Comparison of ENCODE assay signal across 21 mouse cellular contexts in the genomic region with DNA sequence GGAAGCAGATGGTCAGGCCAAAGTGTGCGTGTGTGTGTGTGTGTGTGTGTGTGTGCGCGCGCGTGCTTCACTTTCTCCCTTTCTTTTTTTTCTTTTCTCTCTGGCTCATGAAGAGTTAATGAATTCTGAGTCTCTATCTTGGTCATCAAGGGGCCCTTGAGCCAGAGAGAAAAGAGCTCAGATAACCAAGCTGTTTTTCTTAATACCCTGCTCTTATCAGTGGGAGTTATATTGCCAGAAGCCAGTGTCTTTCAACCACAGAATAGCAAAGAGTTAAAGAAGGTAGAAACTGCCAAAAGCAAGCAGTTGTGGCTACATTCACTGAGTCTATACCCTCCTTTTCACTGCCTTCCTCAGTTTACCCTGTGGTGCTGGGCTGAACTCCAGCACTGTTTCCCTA.
DNase-seq lines count a peak whose midpoint lies in the region; ATAC-seq and TF ChIP-seq lines count a peak whose summit lies in the region.
"Had no signal": no experiment of that assay in that cellular context is flagged by ENCODE, and none has a peak within 500 bp of the region (broad histone marks: within the 10 kb centered on the region; RNA-seq: fewer than 3 reads in every experiment).

No protein-coding gene starts in this region.

- no peaks in the 10 kb centered on the region for H3K27me3 ChIP-seq in MEL (ENCODE audit: control insufficient read depth in 1 of 2, insufficient read depth in 2 of 2, low read length in 2 of 2)
- no peaks in the 10 kb centered on the region for H3K27me3 ChIP-seq in liver, embryonic 14.5 days (ENCODE audit: control insufficient read depth, insufficient read depth, low read length)
- no peaks in the 10 kb centered on the region for H3K27me3 ChIP-seq in forebrain, embryonic 16.5 days (replicated peaks; ENCODE audit: control insufficient read depth, insufficient read depth, low read length)
- H3K27me3 ChIP-seq: embryonic facial prominence, embryonic 13.5 days; forebrain, embryonic 13.5 days; hindbrain, embryonic 12.5 days had no signal

- 47% methylated on average over 5 of the region's 5 CpGs for WGBS in liver, embryonic 14.5 days (ENCODE audit: insufficient replicate concordance)
- WGBS in forebrain, embryonic 16.5 days, result 92% methylated on average over 5 of the region's 5 CpGs

- no peak for TF ChIP-seq POLR2A in MEL (IDR thresholded peaks at IDR 0.05; ENCODE audit: control insufficient read depth in 1 of 2, insufficient read depth in 1 of 2, low read depth in 1 of 2, low read length in 2 of 2, poor library complexity in 1 of 2)

- no peaks in the 10 kb centered on the region for H3K9me3 ChIP-seq in MEL (replicated peaks; ENCODE audit: insufficient read depth, low read length)
- H3K9me3 ChIP-seq in liver, embryonic 14.5 days (ENCODE audit: control insufficient read depth, low read length), result no peaks in the 10 kb centered on the region
- no peaks in the 10 kb centered on the region for H3K9me3 ChIP-seq in forebrain, embryonic 16.5 days (ENCODE audit: control insufficient read depth, low read length)
- H3K9me3 ChIP-seq: embryonic facial prominence, embryonic 13.5 days; forebrain, embryonic 13.5 days; hindbrain, embryonic 12.5 days had no signal

- no peak for TF ChIP-seq RAD21 in MEL (IDR thresholded peaks at IDR 0.05; ENCODE audit: low read depth, low read length)

- DNase-seq in MEL (ENCODE audit: low read depth, low spot score), result peak; percentile 54
- peak; percentile 15 for DNase-seq in c-Kit-positive CD71-positive TER-119-positive erythroid progenitor cells, embryonic 14.5 days (ENCODE audit: low spot score)
- peak in 2 of 3 experiments; percentile 11 to 35 for DNase-seq in liver, embryonic 14.5 days (ENCODE audit: low read depth in 3 of 3, low spot score in 3 of 3)
- no peak for DNase-seq in left cerebral cortex, postnatal 25 days (ENCODE audit: low spot score in 2 of 2)
- no peak for DNase-seq in adrenal gland, adult 2 months
- DNase-seq: adrenal gland, adult 8-10 months; adrenal gland, postnatal 36 days; cerebellum, adult 11-12 months; cerebellum, adult 9-10 months; cerebellum, postnatal 25 days; gastrocnemius, adult 2 months; gastrocnemius, postnatal 36 days; heart, adult 11 months; heart, postnatal 10 days; heart, postnatal 4 days had no signal

- intact Hi-C loops in left cerebral cortex, postnatal 25 days (cut with DNase I), result no loop called here

- H3K4me2 ChIP-seq in liver, embryonic 14.5 days (ENCODE audit: low read depth), result peak overlapping the region; percentile 35
- H3K4me2 ChIP-seq in forebrain, embryonic 16.5 days (ENCODE audit: low read length), result no peak overlapping the region
- H3K4me2 ChIP-seq: embryonic facial prominence, embryonic 13.5 days; forebrain, embryonic 13.5 days; hindbrain, embryonic 12.5 days had no signal

- H3K27ac ChIP-seq in MEL (ENCODE audit: control insufficient read depth, low read depth, low read length), result peak overlapping the region; percentile 77
- H3K27ac ChIP-seq in liver, embryonic 14.5 days, result no peak overlapping the region
- no peak overlapping the region for H3K27ac ChIP-seq in forebrain, embryonic 16.5 days (ENCODE audit: low read length)
- H3K27ac ChIP-seq: embryonic facial prominence, embryonic 13.5 days; forebrain, embryonic 13.5 days; gastrocnemius, adult 2 months; hindbrain, embryonic 12.5 days had no signal

- H3K36me3 ChIP-seq in MEL (ENCODE audit: control insufficient read depth in 1 of 2, insufficient read depth in 2 of 2, low read length in 2 of 2), result peaks cover 0 to 13% of the 10 kb centered on the region in 2 experiments; a peak in 2 of 4 replicates
- no peaks in the 10 kb centered on the region for H3K36me3 ChIP-seq in liver, embryonic 14.5 days (replicated peaks; ENCODE audit: control insufficient read depth, insufficient read depth, low read depth)
- no peaks in the 10 kb centered on the region for H3K36me3 ChIP-seq in forebrain, embryonic 16.5 days (ENCODE audit: control insufficient read depth, insufficient read depth)
- H3K36me3 ChIP-seq: embryonic facial prominence, embryonic 13.5 days; hindbrain, embryonic 12.5 days had no signal

- no peak overlapping the region for H3K9ac ChIP-seq in MEL (ENCODE audit: control insufficient read depth, low read depth, low read length, poor library complexity, severe bottlenecking)
- H3K9ac ChIP-seq in liver, embryonic 14.5 days (replicated peaks), result no peak overlapping the region
- H3K9ac ChIP-seq in forebrain, embryonic 16.5 days (replicated peaks; ENCODE audit: low read depth, low read length), result no peak overlapping the region
- H3K9ac ChIP-seq: embryonic facial prominence, embryonic 13.5 days; forebrain, embryonic 13.5 days; hindbrain, embryonic 12.5 days had no signal

- peaks cover 14 to 20% of the 10 kb centered on the region in 2 experiments for H3K4me1 ChIP-seq in MEL (ENCODE audit: control insufficient read depth in 1 of 2, insufficient read depth in 2 of 2, low read length in 2 of 2)
- H3K4me1 ChIP-seq in liver, embryonic 14.5 days (replicated peaks; ENCODE audit: control insufficient read depth in 2 of 2, insufficient read depth in 2 of 2, low read length in 1 of 2), result peaks cover 6 to 27% of the 10 kb centered on the region in 2 experiments; a peak in 3 of 4 replicates
- H3K4me1 ChIP-seq in forebrain, embryonic 16.5 days (replicated peaks; ENCODE audit: control insufficient read depth, insufficient read depth, low read length), result no peaks in the 10 kb centered on the region
- H3K4me1 ChIP-seq: embryonic facial prominence, embryonic 13.5 days had no signal

- no peaks in the 10 kb centered on the region for H3K79me2 ChIP-seq in MEL (ENCODE audit: control insufficient read depth, insufficient read depth, low read length, poor library complexity)

- peak; percentile 85 to 92 for TF ChIP-seq EP300 in MEL (IDR thresholded peaks at IDR 0.05; ENCODE audit: low read depth in 1 of 2, low read length in 2 of 2)
- peak; percentile 75 for TF ChIP-seq EP300 in liver, embryonic 14.5 days (IDR thresholded peaks at IDR 0.05; ENCODE audit: low read depth)

- no peak overlapping the region for H3K4me3 ChIP-seq in MEL (ENCODE audit: control insufficient read depth in 1 of 2, insufficient read depth in 1 of 2, low read depth in 2 of 2, low read length in 2 of 2)
- H3K4me3 ChIP-seq in liver, embryonic 14.5 days (ENCODE audit: insufficient read depth in 1 of 2, low read depth in 2 of 2, low read length in 2 of 2), result no peak overlapping the region
- H3K4me3 ChIP-seq in forebrain, embryonic 16.5 days (replicated peaks; ENCODE audit: low read length), result no peak overlapping the region
- H3K4me3 ChIP-seq: embryonic facial prominence, embryonic 13.5 days; forebrain, embryonic 13.5 days; gastrocnemius, adult 2 months; hindbrain, embryonic 12.5 days had no signal

- no peak for TF ChIP-seq CTCF in MEL (IDR thresholded peaks at IDR 0.05 in 2 of 3, conservative IDR thresholded peaks at IDR 0.05 in 1 of 3; ENCODE audit: control insufficient read depth in 1 of 3, insufficient read depth in 1 of 3, low read depth in 2 of 3, low read length in 3 of 3, poor library complexity in 1 of 3, severe bottlenecking in 1 of 3)
- no peak for TF ChIP-seq CTCF in liver, embryonic 14.5 days (IDR thresholded peaks at IDR 0.05; ENCODE audit: low read depth)

- peak; percentile 81 for ATAC-seq in liver, embryonic 14.5 days (ENCODE audit: insufficient read depth)
- ATAC-seq in megakaryocyte progenitor cell, adult 5-6 weeks (replicated peaks; ENCODE audit: poor library complexity), result peak; percentile 68
- no peak for ATAC-seq in forebrain, embryonic 16.5 days
- ATAC-seq: forebrain, embryonic 13.5 days; hindbrain, embryonic 16.5 days had no signal

TF ChIP-seq in MEL, 35 proteins besides CTCF, POLR2A, EP300 and RAD21:
- TF ChIP-seq CHD2 (IDR thresholded peaks at IDR 0.05; ENCODE audit: low read length) (no peak), TAL1 (IDR thresholded peaks at IDR 0.05; ENCODE audit: low read length) (peak; percentile 25; the same call in 1 of the 2 replicates), POLR2AphosphoS5 (IDR thresholded peaks at IDR 0.05; ENCODE audit: borderline replicate concordance, low read depth, low read length) (no peak), ELF1 (IDR thresholded peaks at IDR 0.05; ENCODE audit: low read depth, low read length) (no peak), GATA1 (IDR thresholded peaks at IDR 0.05; ENCODE audit: low read depth, low read length) (peak; percentile 91), RCOR1 (IDR thresholded peaks at IDR 0.05; ENCODE audit: low read depth, low read length) (peak; percentile 72), MAZ (IDR thresholded peaks at IDR 0.05; ENCODE audit: low read depth, low read length) (0 out of 2 replicates have a peak, but pooled peaks have one; percentile 38), ETS1 (IDR thresholded peaks at IDR 0.05; ENCODE audit: low read depth, low read length) (peak; percentile 86), TCF12 (IDR thresholded peaks at IDR 0.05; ENCODE audit: low read depth, low read length) (peak; percentile 90), MYB (IDR thresholded peaks at IDR 0.05; ENCODE audit: low read depth, low read length) (peak; percentile 17; the same call in 1 of the 2 replicates), SIN3A (IDR thresholded peaks at IDR 0.05; ENCODE audit: low read length) (peak; percentile 79), ZNF384 (IDR thresholded peaks at IDR 0.05; ENCODE audit: low read depth, low read length) (peak; percentile 64; the same call in 1 of the 2 replicates)
TF ChIP-seq in MEL: peak in this region for 9.

Comparison
In these comparisons a context has a peak if more than half of its experiments do, and no peak if none do; other contexts are left out.
1. DNase-seq: peak in MEL (single experiment), c-Kit-positive CD71-positive TER-119-positive erythroid progenitor cells, embryonic 14.5 days (single experiment) and liver, embryonic 14.5 days (2 of 3); none in left cerebral cortex, postnatal 25 days (0 of 2) and adrenal gland, adult 2 months (single experiment).